Mouse (Mus musculus) 3T3-L1 (cell line): ENCODE data around the gene Dbi.

Experiments
- DNase-seq: peaks from one replicate; pipeline ENCODE4 v3.0.0-alpha.2; 2015; ENCODE audit warnings: low read depth, low spot score

The Dbi gene

DNA sequence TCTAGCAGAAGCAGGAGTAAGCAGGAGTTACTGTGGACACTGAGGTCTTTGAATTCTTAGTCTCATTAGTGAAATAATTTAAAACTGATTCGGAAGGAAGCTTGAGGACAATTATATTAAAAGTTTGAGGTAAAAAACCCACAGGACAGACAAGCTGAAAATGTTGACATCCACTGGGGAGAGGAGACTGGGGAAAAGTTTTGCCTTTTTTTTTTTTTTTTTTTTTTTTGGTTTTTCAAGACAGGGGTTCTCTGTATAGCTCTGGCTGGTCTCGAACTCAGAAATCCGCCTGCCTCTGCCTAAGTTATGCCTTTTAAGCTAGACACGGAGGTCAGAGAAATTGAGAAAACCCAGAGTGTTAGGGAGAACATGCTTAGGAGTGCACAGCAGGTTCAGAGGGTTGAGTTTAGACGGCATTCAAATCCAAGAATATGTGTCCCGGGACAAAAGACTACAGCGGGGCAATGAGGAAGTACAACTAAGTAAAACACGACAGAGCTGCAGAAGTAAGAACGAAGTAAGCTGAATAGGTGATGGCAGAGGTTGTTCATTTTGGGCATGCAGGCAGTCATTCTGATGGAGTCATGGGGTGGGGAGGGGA is 1.2 kb upstream of the Dbi start:
- no peak for DNase-seq

DNA sequence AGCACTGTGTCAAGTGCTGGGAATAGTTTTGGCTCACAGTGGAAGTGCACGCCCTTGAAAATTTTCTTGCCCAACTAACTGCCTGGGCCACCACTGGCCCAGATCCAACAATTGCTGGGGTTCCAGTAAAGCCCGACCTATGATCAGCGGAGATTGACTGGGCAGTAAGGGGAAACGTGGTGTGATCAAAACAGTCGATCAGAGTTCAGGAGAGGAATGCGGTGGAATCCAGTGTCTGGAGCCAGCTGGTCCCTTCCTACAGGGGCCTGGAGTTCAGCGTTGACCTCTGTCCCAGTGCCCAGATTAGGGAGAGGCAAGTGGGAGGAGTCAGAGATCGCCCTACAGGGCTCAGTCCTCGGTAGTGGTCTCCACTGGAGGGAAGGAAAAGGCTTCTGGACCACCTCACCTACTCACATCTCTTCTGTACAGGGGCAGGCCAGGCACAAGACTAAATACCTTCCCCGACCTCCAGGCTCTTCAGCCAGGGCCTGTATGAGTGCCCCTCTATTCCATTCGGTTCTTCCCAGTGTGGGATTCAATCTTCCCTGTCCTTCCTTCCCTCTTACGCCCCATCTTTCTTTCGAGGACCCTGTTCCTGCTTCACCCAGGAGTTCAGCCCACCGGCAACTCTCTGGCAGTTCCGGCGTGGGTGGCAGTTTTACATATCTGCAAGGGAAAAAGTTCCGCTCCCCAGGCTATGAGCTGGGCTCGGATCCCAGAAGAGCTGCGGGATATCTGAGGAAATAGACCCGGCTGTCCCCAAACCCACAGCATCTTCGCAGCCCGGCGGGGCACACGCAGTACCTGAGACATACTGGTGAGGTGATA is 523 bp downstream of the Dbi start:
- peak; percentile 65 for DNase-seq

DNA sequence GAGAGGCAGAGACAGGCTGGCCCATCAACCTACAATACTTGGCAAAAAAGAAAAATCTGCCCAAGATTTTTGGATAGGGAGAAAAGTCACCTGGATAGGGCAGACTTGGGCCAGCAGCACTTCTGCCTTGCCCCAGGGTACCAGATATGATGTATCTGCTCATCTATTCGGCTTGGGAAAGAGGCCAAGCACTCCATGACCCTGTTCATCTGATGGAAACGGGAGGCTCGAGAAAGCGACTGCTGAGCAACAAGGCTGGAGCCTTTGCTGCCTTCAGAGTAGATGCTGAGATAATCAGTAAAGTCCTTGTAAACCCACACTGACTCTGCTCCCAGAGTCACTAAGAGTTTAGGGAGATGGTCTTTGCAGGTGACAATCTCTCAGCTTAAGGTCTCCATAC is 1.5 kb downstream of the Dbi start:
- peak; percentile 20 for DNase-seq

DNA sequence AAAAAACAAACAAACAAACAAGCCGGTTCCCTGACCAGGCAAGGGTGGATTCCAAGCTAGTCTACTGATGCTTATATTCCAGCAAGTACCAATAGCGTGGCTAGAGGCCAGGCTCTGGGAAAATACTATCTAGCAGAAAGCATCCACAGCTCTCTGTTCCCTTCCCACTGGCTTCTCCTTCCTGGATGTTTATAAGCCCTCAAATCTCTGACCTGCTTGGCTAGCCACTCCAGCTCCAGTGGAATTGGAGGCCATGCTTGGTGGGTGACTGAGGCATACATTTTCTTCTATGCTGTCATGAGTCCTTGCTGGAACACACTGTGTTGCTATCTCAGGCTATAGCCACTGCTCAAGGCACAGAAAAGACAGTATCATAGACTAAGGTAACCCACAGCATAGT is 2.0 kb downstream of the Dbi start:
- no peak for DNase-seq

DNA sequence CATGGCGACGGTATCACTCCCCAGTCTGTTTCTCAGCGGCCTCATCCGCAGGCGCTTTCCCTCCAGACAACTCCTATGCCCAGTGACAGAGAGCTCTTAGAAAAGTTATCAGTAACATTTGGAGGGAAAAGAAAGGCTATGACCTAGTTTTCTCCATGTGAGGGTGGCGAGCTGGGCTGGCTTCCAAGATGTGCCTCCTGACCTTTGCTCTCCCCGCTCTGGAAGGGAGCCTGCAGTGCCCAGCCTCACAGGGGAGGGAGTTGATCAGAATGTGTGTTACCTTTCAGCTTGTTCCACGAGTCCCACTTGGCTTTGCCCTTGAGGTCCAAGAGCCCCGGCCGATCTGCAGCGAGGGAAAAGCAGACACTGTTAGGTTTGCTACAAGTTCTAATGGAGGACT is 4.8 kb downstream of the Dbi start:
- no peak for DNase-seq

DNA sequence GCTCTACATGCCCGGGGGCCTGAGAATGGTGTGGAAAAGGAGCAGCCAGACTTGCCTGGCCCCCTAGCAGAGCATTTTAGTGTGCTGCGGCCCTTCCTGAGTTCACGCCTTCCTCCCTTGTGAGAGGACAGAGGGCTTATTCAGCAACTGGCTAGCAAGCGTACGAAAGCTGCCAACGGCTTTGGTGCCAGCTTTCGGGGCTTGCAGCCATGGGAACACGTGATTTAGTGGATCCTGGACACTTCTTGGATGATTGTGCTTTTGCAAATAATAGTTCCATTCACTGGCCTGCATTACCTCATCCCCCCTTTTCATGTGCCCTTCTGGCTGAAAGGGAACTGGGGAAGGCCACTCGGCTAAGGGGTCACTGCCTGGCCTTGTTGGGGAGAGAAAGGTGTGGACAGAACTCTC is 5.2 kb downstream of the Dbi start:
- DNase-seq: no peak

DNA sequence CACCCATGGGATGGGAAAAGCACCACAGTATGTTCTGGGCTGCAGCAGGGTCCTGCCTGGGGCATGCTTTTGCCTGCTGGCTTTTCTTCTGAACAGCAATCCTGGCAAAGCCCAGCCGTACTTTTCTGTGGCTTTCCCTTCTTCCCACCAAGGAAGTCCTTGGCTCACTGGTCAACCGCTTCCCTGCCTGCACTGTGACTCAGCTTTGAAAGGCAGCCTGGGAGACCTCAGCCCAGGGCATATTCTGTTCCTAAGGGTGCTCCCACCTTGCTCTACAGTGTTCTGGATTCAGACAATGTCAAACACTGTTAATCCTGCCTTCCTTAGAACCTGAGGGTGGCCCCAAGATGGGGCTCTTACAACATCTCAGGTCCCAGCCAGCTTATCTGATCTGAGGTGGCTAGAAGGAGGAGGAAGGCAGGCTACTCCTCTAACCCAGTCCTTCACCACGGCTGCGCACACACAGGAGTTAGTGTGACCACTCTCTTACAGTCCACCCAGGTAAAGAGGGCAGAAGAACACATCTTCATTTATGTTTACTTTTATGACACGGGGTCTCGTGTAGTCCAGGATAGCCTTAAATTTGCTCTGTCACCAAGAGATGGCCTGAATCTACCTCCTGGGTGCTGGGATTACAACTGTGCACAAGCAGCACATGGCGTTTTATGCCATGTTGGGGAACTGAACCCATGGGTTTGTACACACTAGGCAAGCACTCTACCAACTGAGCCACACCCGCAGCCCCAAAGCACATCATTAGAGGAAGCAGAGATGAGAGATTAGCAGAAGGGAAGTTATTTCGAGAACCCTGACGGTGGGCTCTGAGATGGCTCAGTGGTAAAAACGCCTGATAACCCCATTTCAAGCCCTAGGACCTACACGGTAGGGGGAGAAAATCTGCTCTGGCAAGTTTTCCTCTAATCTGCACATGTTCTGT is 8.4 kb downstream of the Dbi start:
- peak; percentile 36 for DNase-seq

DNA sequence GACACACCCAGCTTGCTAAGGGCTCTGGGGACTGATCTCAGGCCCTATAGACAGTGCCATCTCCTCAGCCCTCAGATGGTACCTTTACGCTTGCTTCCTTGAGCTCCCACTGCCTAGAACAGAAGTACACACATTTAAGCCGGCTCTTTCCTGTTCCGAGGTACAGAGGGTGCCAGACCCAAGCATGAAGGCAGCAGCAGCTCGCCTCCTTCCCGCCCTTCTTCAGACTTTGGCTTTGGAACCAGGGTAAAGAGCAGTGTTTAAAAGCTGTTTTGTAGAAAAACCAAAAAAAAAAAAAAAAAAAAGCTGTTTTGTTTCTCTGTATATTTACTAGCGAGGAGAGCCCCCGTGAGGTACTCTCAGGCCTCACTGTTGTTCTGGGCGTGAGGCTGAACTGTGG is 9.1 kb downstream of the Dbi start:
- DNase-seq: no peak

DNA sequence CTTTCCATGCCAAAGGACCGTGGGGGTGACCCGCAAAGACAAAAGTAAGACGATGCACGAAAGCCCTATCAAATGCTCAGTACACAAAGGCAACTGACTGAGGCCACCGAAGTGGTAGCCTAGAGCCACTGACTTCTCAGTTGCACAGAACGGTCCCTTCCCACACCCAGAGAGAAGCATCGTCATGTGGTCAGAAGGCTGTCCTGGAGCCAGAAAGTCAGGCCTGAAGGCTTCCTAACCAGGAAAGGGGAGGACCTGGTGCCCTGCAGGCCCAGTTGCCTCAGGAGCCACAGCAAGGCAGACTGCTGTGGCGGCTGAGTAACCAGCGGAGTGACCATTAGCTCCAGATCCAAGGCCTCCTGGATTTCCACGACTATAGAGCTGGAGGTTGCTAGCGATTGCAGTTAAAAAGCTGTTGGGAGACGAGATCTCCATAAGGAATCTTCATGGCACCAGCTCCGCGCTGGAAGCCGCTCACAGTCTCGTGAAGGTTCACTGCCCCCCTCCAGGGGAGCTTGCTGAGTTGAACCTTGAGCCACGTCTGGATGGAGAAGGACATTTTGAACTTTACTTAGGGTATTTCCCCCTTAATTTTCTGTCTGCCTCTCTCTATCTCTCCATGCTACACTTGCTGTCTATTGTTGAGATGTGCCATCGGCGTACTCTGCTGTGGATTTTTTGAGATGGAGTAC is 11.0 kb downstream of the Dbi start:
- no peak for DNase-seq

DNA sequence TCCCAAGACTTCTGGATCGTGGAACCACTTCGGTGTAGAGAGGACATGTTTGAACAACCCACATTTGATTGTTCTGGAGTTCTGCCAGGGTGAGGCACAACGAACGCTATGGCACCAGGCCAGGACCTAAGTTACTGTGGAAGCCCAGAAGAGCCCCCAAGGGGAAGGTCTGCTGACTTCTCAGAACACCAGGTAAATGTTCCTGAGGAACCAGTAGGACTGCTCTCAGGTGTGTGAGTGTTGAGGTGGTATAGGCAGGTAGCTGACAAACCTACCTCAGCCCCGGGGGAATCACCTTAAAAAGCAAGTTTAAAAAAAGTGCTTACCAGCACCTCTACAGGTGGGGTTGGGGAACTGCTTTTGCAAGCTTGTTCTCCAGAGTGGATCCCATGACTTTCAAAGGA is 15.3 kb downstream of the Dbi start:
- no peak for DNase-seq

DNA sequence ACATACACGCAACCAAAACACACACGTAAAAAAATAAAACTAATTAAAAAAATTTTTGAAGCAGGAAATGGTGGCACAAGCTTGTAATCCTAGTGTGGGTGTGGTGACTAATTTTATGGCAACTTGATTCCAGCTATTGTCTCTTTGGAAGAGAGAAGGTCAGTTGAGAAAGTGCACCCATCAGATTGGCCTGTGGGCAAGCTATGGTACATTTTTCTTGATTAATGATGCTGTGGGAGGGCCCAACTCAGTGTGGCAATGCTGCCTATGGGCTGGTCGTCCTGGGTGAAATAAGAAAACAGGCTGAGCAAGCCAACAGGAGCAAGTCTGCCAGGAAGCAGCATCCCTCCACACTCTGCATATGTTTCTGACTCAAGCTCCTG is 19.7 kb downstream of the Dbi start:
- no peak for DNase-seq

DNA sequence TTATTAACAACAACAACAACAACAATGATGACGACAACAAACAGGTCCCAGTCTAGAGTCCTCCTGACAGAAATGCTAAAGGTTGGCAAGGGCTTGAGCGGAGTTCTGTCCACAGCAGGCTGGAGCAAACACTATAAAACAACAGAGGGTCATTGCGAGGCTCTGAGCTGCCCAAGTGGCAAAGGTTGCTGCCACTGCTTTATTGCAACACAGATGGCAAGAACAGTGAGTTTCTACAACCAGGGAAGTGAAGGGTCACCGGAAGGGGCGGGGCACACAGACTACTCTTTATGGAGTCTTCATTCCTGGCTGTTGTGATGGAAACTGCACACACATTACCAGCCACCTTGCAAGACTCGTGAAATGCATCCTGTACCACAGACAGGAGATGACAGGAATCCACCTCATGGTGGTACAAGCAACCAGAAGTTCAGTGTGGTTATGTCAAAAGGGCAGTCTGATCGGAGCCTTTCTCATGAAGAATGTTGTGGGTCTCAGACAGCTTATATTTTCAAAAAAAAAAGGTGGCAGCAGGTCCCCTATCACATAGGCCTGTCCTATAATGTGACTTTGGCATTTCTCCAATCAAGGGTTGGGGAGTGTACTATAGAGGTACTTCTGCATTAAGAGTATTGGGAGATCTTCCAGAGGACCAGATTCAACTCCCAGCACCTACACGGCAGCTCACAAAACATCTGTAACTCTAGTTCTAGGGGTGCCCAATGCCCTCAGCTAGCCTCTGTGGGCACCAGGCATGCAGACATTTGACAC is 20.2 kb downstream of the Dbi start:
- no peak for DNase-seq

DNA sequence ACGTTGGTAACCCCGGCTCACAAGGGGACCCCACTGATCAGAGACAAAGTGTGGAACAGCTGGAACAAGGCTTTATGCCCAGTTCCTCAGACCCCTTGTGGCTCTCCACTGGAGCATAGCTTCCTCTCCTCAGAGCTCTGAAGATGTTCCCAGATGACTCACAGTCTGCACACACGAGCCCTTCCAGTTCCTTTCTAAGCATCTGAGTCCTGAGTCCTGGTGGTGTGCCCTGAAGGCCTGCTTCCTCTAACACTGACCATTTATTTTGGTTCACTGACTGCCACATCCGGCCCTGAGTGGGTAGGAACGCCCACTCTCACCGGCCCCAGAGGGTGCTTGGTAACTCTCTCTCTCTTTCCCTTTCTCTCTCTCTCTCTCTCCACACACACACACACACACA is 21.4 kb downstream of the Dbi start:
- peak; percentile 92 for DNase-seq

DNA sequence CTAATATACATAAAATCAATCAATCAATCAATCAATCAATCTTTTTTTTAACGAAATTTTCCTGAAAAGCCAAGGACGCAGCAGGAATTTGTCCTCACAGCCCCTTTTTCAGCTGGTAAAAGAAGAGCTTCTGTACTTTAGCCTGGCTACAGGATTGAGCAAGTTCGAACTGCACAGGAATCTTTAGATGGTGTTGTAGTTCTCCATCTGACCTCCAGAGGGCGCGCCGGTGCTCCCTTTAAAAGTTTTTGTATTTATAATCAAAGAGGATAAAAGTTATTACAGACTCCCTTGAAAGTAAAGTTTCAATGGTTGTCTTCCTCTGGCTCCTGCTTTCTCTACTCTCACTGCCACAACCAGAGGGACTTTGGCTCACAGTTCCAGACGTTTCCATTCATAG is 22.6 kb downstream of the Dbi start:
- peak; percentile 84 for DNase-seq

DNA sequence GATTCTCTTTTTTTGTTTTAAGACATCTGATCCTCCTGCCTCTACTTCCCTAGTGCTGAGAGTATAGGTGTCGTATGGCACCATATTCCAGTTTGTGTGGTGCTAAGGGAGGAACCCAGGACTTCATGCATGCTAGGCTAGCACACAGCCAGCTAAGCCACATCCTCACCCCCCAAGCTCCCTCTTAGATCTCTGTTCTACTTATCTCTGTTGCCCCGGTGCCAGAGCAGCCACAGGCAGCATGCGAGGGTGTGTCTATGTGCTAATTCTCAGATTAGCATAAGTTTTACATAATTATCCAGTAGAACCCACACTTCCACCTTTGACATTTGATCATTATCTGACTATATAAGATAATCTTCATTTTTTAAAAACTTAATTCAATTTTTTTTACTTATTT is 26.0 kb downstream of the Dbi start:
- no peak for DNase-seq

DNA sequence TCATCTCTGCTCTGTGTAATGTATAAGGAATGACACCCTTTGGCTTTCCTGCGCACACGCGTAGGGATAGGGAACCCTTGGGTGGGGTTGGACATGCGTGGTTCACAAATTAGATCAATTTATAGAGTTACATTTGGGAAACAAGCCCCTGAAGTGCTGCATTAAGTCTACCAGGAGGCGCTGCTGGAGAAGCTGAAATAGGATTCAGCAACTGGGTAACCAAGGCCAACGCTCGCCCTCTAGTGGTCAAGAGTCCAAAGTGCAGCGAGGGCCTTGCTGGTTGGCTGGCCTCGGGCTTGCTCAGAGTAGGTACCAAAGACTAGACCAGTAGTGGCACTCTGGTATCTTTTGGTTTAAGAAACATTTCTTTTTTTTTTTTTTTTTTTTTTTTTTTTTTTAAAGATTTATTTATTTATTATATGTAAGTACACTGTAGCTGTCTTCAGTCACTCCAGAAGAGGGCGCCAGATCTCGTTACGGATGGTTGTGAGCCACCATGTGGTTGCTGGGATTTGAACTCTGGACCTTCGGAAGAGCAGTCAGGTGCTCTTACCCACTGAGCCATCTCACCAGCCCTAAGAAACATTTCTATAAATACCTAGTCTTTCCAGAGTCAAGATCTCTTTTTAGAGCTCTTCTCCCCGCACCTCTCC is 27.3 kb downstream of the Dbi start:
- DNase-seq: peak; percentile 91

DNA sequence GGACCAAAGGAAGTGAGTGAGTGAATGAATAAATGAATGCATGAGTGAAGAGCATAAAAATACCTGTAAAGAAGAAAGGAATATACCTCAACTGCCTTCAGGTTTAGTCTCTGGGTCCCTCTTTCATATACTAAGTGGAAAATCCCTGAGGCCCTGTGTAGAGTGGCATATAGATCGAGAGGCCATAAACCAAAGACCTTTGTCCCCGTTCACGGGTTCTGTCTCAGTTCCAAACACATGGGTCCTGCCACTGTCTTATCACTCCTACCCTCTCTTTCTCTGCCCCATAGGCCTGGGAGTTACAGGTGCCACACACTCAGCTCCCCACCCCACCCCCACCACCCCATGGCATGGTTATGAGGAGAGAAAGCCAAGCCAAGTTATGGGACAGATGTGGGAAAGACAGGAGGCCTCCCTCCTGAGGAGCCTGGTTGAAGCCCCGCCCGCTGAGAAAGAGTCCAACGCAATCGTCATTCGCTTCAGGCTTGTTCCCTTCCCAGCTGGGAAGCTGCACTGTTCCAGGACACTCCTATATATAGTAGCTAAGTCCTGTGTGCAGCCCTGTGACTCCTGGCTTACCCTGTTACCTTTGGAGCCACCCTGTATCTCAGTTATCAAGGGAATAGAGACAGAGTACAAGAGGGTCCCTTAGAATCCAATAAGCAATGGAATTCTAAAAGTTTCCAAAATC is 29.9 kb downstream of the Dbi start:
- no peak for DNase-seq

DNA sequence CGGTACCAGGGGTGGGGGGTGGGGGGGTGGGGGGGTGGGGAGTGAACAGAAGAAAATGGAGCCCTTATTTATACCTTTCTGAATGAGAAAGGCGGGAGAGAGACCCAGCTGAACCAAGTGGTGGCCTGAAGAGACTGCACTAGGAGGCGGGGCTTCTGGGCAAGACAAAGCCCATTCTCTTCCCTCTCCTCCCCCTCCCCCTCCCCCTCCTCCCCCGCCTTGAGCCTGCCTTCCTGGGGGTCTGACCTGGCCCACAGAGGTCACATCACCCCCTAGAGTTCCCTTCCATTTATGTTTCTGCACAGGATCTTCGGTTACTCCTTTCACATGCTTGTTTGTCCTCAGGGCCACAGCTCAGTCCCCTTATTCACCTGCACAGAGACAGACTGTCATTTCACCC is 31.7 kb downstream of the Dbi start:
- DNase-seq: no peak

DNA sequence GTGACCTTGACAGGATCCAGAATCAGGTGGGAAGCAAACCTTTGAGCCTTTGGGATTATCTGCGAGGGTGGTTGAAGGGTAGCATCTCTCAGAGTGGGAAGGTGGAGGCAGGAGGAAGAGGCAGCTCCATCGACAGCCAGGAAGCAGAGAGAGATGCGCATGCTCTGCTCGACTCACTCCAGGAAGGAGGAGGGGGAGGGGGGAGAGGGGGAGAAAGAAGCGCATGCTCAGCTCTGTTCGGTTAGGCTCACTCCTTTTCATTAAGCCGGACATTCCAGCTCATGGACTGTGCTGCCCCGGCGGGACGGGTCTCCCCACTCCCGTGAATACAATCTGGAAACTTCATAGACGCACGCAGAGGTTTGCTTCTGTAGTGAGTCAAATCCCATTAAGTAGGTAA is 34.2 kb downstream of the Dbi start:
- no peak for DNase-seq

DNA sequence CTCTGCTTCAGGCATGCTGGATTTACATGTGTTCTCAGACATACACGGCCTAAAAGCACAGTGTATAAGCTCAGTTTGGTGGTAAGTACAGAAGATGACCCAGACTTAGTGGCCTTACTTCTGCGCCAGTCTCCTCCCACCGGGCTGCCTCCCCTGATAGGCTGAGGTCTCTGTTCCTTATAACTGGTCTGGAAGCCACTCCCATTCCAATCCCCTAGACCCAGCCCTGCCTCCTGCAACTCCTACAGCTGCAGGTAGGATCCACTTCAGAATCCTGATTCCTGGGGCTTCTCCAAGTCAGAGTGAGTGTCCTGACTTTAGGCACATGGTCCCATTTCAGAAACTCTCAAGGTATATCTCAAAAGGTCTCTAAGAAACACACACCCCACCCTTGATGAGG is 35.2 kb downstream of the Dbi start:
- no peak for DNase-seq
